8 mouse cellular contexts compared by ENCODE assay signal in genomic region chr10:67185491-67186081, GRCm38 (mm10).
DNase-seq lines count a peak whose midpoint lies in the region; ATAC-seq and TF ChIP-seq lines count a peak whose summit lies in the region.

No protein-coding gene starts in this region.

- H3K4me3 ChIP-seq in forebrain, embryonic 10.5 days: peak overlapping the region; percentile 57
- H3K4me3 ChIP-seq in heart, embryonic 15.5 days: peak overlapping the region; percentile 52
- peak overlapping the region; percentile 77 to 93 for H3K4me3 ChIP-seq in liver, embryonic 14.5 days (ENCODE audit: insufficient read depth in 1 of 2, low read depth in 2 of 2, low read length in 2 of 2)
- peak overlapping the region; percentile 44 for H3K4me3 ChIP-seq in neural tube, embryonic 11.5 days (ENCODE audit: low read depth, low read length)
- peak overlapping the region; percentile 48 for H3K4me3 ChIP-seq in stomach, postnatal 0 days (ENCODE audit: low read depth, low read length)

- peak; percentile 88 for ATAC-seq in CD4-positive, CD25-positive, alpha-beta regulatory T cell, adult 4 months
- ATAC-seq in heart, embryonic 15.5 days (replicated peaks; ENCODE audit: insufficient number of reproducible peaks, insufficient read depth, low FRiP score, low read depth): peak; percentile 94
- peak; percentile 91 for ATAC-seq in liver, embryonic 14.5 days (ENCODE audit: insufficient read depth)
- ATAC-seq in neural tube, embryonic 11.5 days (ENCODE audit: insufficient read depth, low FRiP score, low TSS enrichment): peak; percentile 92
- ATAC-seq in stomach, postnatal 0 days (ENCODE audit: low FRiP score, low TSS enrichment): peak; percentile 97

- WGBS in forebrain, embryonic 10.5 days: under 1% methylated on average over 23 of the region's 23 CpGs
- under 1% methylated on average over 23 of the region's 23 CpGs for WGBS in heart, embryonic 15.5 days
- WGBS in liver, embryonic 14.5 days (ENCODE audit: insufficient replicate concordance): under 1% methylated on average over 23 of the region's 23 CpGs
- under 1% methylated on average over 23 of the region's 23 CpGs for WGBS in neural tube, embryonic 11.5 days
- under 1% methylated on average over 23 of the region's 23 CpGs for WGBS in stomach, postnatal 0 days

- peak overlapping the region; percentile 60 for H3K4me2 ChIP-seq in heart, embryonic 15.5 days
- H3K4me2 ChIP-seq in liver, embryonic 14.5 days (ENCODE audit: low read depth): peak overlapping the region; percentile 83
- H3K4me2 ChIP-seq in neural tube, embryonic 11.5 days (ENCODE audit: low read depth): peak overlapping the region; percentile 68
- H3K4me2 ChIP-seq in stomach, postnatal 0 days (replicated peaks; ENCODE audit: low read depth): peak overlapping the region; percentile 64

- H3K9ac ChIP-seq in heart, embryonic 15.5 days: peak overlapping the region; percentile 56
- peak overlapping the region; percentile 90 for H3K9ac ChIP-seq in liver, embryonic 14.5 days (replicated peaks)
- peak overlapping the region; percentile 75 for H3K9ac ChIP-seq in neural tube, embryonic 11.5 days (ENCODE audit: low read length)
- H3K9ac ChIP-seq in stomach, postnatal 0 days (ENCODE audit: low read length): peak overlapping the region; percentile 63

- TF ChIP-seq EP300 in liver, embryonic 14.5 days (IDR thresholded peaks at IDR 0.05; ENCODE audit: low read depth): no peak; the same call in none of the 2 replicates
- no peak for TF ChIP-seq EP300 in stomach, postnatal 0 days (optimal IDR thresholded peaks at IDR 0.05)

- no peaks in the 10 kb centered on the region for H3K9me3 ChIP-seq in forebrain, embryonic 10.5 days
- no peaks in the 10 kb centered on the region for H3K9me3 ChIP-seq in heart, embryonic 15.5 days (replicated peaks)
- no peaks in the 10 kb centered on the region for H3K9me3 ChIP-seq in liver, embryonic 14.5 days (ENCODE audit: control insufficient read depth, low read length)
- H3K9me3 ChIP-seq in neural tube, embryonic 11.5 days (ENCODE audit: control insufficient read depth, low read length): no peaks in the 10 kb centered on the region
- no peaks in the 10 kb centered on the region for H3K9me3 ChIP-seq in stomach, postnatal 0 days (ENCODE audit: control insufficient read depth, low read length)

- no peak for TF ChIP-seq CTCF in liver, embryonic 14.5 days (IDR thresholded peaks at IDR 0.05; ENCODE audit: low read depth)
- TF ChIP-seq CTCF in stomach, postnatal 0 days (IDR thresholded peaks at IDR 0.05; ENCODE audit: low read depth): peak; percentile 36

- DNase-seq in c-Kit-positive CD71-negative TER-119-negative erythroid progenitor cells, embryonic 14.5 days (ENCODE audit: low read depth): peak; percentile 84
- DNase-seq in forebrain, embryonic 10.5 days (ENCODE audit: extremely low spot score, low spot score): peak; percentile 70
- DNase-seq in kidney, postnatal 25 days: peak; percentile 78 to 88
- DNase-seq in liver, embryonic 14.5 days (ENCODE audit: low read depth in 3 of 3, low spot score in 3 of 3): peak; percentile 77 to 83 (median 77)
- DNase-seq in neural tube, embryonic 11.5 days (ENCODE audit: low spot score): peak; percentile 80
- peak; percentile 73 for DNase-seq in stomach, postnatal 0 days (ENCODE audit: low spot score)

- peak overlapping the region; percentile 90 for H3K27ac ChIP-seq in forebrain, embryonic 10.5 days
- peak overlapping the region; percentile 96 for H3K27ac ChIP-seq in heart, embryonic 15.5 days
- H3K27ac ChIP-seq in liver, embryonic 14.5 days: peak overlapping the region; percentile 93
- H3K27ac ChIP-seq in neural tube, embryonic 11.5 days (ENCODE audit: low read depth, low read length): peak overlapping the region; percentile 97
- peak overlapping the region; percentile 93 for H3K27ac ChIP-seq in stomach, postnatal 0 days (replicated peaks)

- H3K36me3 ChIP-seq in forebrain, embryonic 10.5 days (replicated peaks): peaks cover 3% of the 10 kb centered on the region
- peaks cover 6% of the 10 kb centered on the region; the same call in 1 of the 2 replicates for H3K36me3 ChIP-seq in heart, embryonic 15.5 days
- no peaks in the 10 kb centered on the region; the same call in 1 of the 2 replicates for H3K36me3 ChIP-seq in liver, embryonic 14.5 days (replicated peaks; ENCODE audit: control insufficient read depth, insufficient read depth, low read depth)
- no peaks in the 10 kb centered on the region for H3K36me3 ChIP-seq in neural tube, embryonic 11.5 days (ENCODE audit: control insufficient read depth, insufficient read depth, low read length)
- H3K36me3 ChIP-seq in stomach, postnatal 0 days (ENCODE audit: control insufficient read depth, insufficient read depth, low read length): no peaks in the 10 kb centered on the region

- H3K27me3 ChIP-seq in forebrain, embryonic 10.5 days (ENCODE audit: poor library complexity, severe bottlenecking): no peaks in the 10 kb centered on the region
- H3K27me3 ChIP-seq in heart, embryonic 15.5 days: no peaks in the 10 kb centered on the region
- no peaks in the 10 kb centered on the region for H3K27me3 ChIP-seq in liver, embryonic 14.5 days (ENCODE audit: control insufficient read depth, insufficient read depth, low read length)
- no peaks in the 10 kb centered on the region for H3K27me3 ChIP-seq in neural tube, embryonic 11.5 days (ENCODE audit: control insufficient read depth, insufficient read depth, low read length)
- H3K27me3 ChIP-seq in stomach, postnatal 0 days (ENCODE audit: control insufficient read depth, insufficient read depth, low read length): no peaks in the 10 kb centered on the region

- peaks cover 41% of the 10 kb centered on the region for H3K4me1 ChIP-seq in forebrain, embryonic 10.5 days
- H3K4me1 ChIP-seq in heart, embryonic 15.5 days (replicated peaks): peaks cover 18% of the 10 kb centered on the region
- peaks cover 16 to 23% of the 10 kb centered on the region in 2 experiments for H3K4me1 ChIP-seq in liver, embryonic 14.5 days (replicated peaks; ENCODE audit: control insufficient read depth in 2 of 2, insufficient read depth in 2 of 2, low read length in 1 of 2)
- peaks cover 8% of the 10 kb centered on the region for H3K4me1 ChIP-seq in neural tube, embryonic 11.5 days (ENCODE audit: control insufficient read depth, insufficient read depth, low read length)
- no peaks in the 10 kb centered on the region for H3K4me1 ChIP-seq in stomach, postnatal 0 days (replicated peaks; ENCODE audit: control insufficient read depth, insufficient read depth)

Comparison
In these comparisons a context has a peak if more than half of its experiments do, and no peak if none do; other contexts are left out.
1. Peak in every context shown above with its lines: DNase-seq, ATAC-seq, H3K4me3 ChIP-seq and H3K27ac ChIP-seq.